Mouse (Mus musculus): Measurements from ENCODE around the gene Prickle4. TPM values are rescaled to one million over a fixed set of nuclear protein-coding genes. Genes with fewer than 3 reads are reported as not detected.
A peak's percentile ranks its signal among the peaks of the same experiment; 100 is the strongest.

Prickle4 gene
- polyA plus RNA-seq, 1 experiment from 2014 or later = 0.44 TPM

DNA sequence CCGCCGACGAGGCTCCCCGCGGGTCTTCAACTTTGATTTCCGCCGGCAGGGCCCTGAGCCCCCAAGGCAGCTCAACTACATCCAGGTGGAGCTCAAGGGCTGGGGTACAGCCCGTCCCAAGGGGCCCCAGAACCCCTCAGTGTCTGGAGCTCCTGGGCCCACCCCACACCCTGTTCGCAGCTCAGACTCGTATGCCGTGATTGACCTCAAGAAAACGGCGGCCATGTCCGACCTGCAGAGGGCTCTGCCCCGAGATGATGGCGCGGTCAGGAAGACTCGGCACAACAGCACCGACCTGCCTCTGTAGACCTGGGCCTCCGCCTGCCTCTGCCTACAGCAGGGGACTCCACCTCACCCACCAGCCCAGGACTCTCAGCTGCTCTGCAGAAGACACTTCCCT is 9.0 kb upstream of the Prickle4 start:
- H3K9ac ChIP-seq = no peak overlapping the region
- no peak overlapping the region for H3K4me2 ChIP-seq
- H3K27me3 ChIP-seq = peaks cover 9% of the 10 kb centered on the region
- 37% methylated on average over 20 of the region's 20 CpGs for WGBS
- H3K27ac ChIP-seq = no peak overlapping the region
- H3K4me1 ChIP-seq (replicated peaks) = peaks cover 18% of the 10 kb centered on the region
- H3K36me3 ChIP-seq = peaks cover 9% of the 10 kb centered on the region; the same call in 1 of the 2 replicates
- ATAC-seq (replicated peaks; ENCODE audit: insufficient number of reproducible peaks, insufficient read depth, low FRiP score, low read depth) = no peak
- no peaks in the 10 kb centered on the region for H3K9me3 ChIP-seq (replicated peaks)
- H3K4me3 ChIP-seq = no peak overlapping the region

DNA sequence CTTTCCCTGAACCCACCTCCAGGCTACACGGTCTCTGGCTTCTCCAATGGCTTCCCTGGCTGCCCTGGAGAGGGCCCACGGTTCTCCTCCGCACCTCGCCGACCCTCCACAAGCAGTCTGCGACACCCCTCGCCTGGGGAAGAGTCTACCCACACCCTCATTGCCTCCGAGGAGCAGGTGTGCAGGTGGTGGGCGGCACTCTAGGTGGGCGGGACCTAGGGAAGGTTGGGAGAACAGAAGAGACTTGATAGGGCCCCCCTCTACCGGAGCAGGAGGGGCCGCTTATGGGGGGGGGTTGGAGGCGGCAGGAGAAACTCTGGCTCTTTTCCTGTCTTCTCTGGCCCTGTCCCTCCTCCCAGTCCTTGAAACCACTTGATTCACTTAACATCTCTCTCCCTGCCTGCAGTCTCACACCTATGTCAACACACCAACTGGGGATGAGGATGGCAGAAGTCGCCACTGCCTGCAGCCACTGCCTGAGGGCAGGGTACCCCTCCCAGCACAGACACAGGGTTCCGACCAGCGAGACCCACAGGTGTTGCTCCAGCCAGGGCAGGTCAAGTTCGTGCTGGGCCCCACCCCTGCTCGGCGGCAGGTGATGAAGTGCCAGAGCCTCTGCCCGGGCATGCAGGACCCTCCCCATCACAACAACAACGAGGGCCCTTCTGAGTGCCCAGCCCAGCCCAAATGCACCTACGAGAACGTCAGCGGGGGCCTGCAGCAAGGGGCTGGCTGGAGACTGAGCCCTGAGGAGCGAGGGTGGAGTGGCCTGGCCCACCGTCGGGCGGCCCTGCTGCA is 8.2 kb upstream of the Prickle4 start:
- no peak for ATAC-seq (replicated peaks; ENCODE audit: insufficient number of reproducible peaks, insufficient read depth, low FRiP score, low read depth)
- H3K4me3 ChIP-seq = no peak overlapping the region
- no peak overlapping the region for H3K9ac ChIP-seq
- no peak overlapping the region for H3K27ac ChIP-seq
- WGBS = 39% methylated on average over 28 of the region's 28 CpGs
- peaks cover 18% of the 10 kb centered on the region for H3K4me1 ChIP-seq (replicated peaks)
- H3K27me3 ChIP-seq = peaks cover 9% of the 10 kb centered on the region
- H3K36me3 ChIP-seq = peaks cover 9% of the 10 kb centered on the region; the same call in 1 of the 2 replicates
- H3K4me2 ChIP-seq = no peak overlapping the region
- H3K9me3 ChIP-seq (replicated peaks) = no peaks in the 10 kb centered on the region

DNA sequence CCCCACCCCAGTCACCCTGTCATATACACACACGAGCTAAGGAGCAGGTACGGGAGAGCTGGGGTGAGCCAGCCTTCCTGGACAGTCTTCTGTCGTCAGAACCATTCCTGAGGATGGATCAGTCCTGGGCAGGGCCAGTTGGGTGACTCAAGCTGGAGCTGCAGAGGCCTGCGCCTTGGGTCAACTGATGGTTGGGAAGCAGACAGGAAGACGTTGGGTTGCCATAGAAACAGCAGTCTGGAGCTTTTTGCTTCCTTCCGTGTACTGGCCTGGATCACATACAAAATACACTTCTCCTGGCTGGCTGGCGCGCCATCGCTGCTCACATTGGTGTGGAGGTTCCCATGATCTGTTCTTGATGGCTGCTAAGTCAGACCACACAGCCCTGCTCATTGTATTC is 7.3 kb upstream of the Prickle4 start:
- no peak overlapping the region for H3K4me3 ChIP-seq
- 76% methylated on average over 9 of the region's 9 CpGs for WGBS
- no peak overlapping the region for H3K4me2 ChIP-seq
- H3K36me3 ChIP-seq = peaks cover 9% of the 10 kb centered on the region; the same call in 1 of the 2 replicates
- no peaks in the 10 kb centered on the region for H3K9me3 ChIP-seq (replicated peaks)
- no peak for ATAC-seq (replicated peaks; ENCODE audit: insufficient number of reproducible peaks, insufficient read depth, low FRiP score, low read depth)
- H3K9ac ChIP-seq = no peak overlapping the region
- peaks cover 9% of the 10 kb centered on the region for H3K27me3 ChIP-seq
- peaks cover 18% of the 10 kb centered on the region for H3K4me1 ChIP-seq (replicated peaks)
- no peak overlapping the region for H3K27ac ChIP-seq

DNA sequence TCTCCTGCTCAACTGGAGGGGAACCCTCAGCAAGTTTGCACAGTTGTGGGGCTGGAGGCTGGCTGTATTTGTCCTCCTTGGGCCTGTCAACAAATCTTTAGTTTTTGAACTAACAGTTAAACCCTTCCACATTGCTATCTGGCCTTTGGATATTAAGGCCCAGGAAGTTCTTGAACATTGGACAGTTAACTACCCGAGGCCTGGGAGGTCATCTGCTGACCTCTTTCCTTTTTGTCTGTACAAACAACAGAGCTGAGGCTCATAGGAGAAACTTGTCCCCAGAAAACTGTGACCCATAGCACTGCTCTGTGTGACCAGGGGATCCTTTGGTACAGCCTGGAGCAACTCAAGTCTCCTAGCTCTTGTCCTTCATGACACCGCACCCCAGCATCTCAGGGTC is 4.5 kb upstream of the Prickle4 start:
- no peak overlapping the region for H3K9ac ChIP-seq
- WGBS = 69% methylated on average over 2 of the region's 2 CpGs
- H3K9me3 ChIP-seq (replicated peaks) = no peaks in the 10 kb centered on the region
- no peak overlapping the region for H3K4me2 ChIP-seq
- H3K4me1 ChIP-seq (replicated peaks) = peaks cover 24% of the 10 kb centered on the region
- H3K36me3 ChIP-seq = peaks cover 9% of the 10 kb centered on the region; the same call in 1 of the 2 replicates
- H3K27me3 ChIP-seq = peaks cover 9% of the 10 kb centered on the region; the same call in 1 of the 2 replicates
- ATAC-seq (replicated peaks; ENCODE audit: insufficient number of reproducible peaks, insufficient read depth, low FRiP score, low read depth) = no peak
- no peak overlapping the region for H3K27ac ChIP-seq
- no peak overlapping the region for H3K4me3 ChIP-seq

DNA sequence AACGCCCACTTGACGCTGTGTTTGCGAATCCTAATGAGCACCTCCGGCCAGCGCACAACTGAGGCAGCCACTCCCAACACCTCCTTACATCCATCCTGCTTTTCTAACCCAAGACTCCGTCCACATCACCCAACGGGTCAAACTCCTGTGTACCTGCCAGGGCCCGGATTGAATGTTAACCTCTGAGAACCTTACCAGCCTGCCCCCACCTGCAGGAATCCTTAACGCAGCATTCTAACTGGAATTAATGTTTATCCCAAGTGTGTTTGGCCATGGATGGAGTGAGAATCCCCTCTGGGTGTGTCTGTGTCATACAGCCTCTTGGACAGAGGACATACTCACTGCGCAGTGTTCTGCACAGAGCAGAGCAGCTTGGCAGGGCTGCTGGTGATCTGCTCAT is 3.6 kb upstream of the Prickle4 start:
- Histone ChIP-seq H3K27me3 (peaks cover 6% of the 10 kb centered on the region; the same call in 1 of the 2 replicates), H3K9me3 (replicated peaks) (no peaks in the 10 kb centered on the region), H3K9ac (no peak overlapping the region), H3K4me2 (no peak overlapping the region), H3K4me3 (no peak overlapping the region), H3K4me1 (replicated peaks) (peaks cover 25% of the 10 kb centered on the region), H3K27ac (no peak overlapping the region), H3K36me3 (peaks cover under 1% of the 10 kb centered on the region; the same call in 1 of the 2 replicates)
- 88% methylated on average over 10 of the region's 10 CpGs for WGBS
- ATAC-seq (replicated peaks; ENCODE audit: insufficient number of reproducible peaks, insufficient read depth, low FRiP score, low read depth) = no peak

DNA sequence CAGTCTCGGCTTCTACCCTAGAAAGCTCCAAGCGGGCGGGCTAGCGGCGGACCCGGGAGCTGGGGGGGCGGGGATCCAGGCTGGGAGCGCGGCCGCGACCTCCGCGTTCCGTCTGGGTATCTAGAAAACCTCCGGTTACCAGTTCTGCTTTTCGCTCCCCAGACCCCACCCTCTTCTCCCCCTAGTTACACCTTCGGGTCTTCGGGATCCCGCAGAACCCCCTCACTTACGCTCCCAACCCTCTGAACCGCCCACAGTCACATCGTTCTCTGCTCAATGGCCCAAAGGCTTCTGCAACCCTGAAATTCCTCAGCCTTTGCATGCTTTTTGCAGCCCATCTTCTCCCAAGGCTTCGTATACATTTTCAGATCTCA is 788 bp upstream of the Prickle4 start:
- Histone ChIP-seq H3K4me3 (peak overlapping the region; percentile 83), H3K27me3 (peaks cover 2% of the 10 kb centered on the region; the same call in 1 of the 2 replicates), H3K36me3 (no peaks in the 10 kb centered on the region), H3K9ac (peak overlapping the region; percentile 81), H3K9me3 (replicated peaks) (no peaks in the 10 kb centered on the region), H3K4me1 (replicated peaks) (peaks cover 14% of the 10 kb centered on the region), H3K4me2 (peak overlapping the region; percentile 85), H3K27ac (peak overlapping the region; percentile 73)
- WGBS = 1% methylated on average over 18 of the region's 23 CpGs
- ATAC-seq (replicated peaks; ENCODE audit: insufficient number of reproducible peaks, insufficient read depth, low FRiP score, low read depth) = no peak

DNA sequence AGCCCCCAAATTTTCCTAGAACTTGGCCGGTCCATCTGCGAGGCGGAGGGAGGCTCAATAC is 264 bp downstream of the Prickle4 start, which contains the start of gene Gm21981:
Gene Gm21981 (minus strand): TSS at position 14 of the 61 bp plus-strand sequence.
- no peaks in the 10 kb centered on the region for H3K9me3 ChIP-seq (replicated peaks)
- H3K27me3 ChIP-seq = no peaks in the 10 kb centered on the region; the same call in 1 of the 2 replicates
- peak within 1 kb of the TSS; percentile 85 for H3K4me2 ChIP-seq
- 0% methylated on average over 3 of the region's 3 CpGs for WGBS
- no peak for ATAC-seq (replicated peaks; ENCODE audit: insufficient number of reproducible peaks, insufficient read depth, low FRiP score, low read depth)
- H3K9ac ChIP-seq = peak within 1 kb of the TSS; percentile 81
- peak within 1 kb of the TSS; percentile 73 for H3K27ac ChIP-seq
- H3K36me3 ChIP-seq = no peaks in the 10 kb centered on the region
- H3K4me3 ChIP-seq = peak within 1 kb of the TSS; percentile 83
- H3K4me1 ChIP-seq (replicated peaks) = peaks cover 20% of the 10 kb centered on the region

DNA sequence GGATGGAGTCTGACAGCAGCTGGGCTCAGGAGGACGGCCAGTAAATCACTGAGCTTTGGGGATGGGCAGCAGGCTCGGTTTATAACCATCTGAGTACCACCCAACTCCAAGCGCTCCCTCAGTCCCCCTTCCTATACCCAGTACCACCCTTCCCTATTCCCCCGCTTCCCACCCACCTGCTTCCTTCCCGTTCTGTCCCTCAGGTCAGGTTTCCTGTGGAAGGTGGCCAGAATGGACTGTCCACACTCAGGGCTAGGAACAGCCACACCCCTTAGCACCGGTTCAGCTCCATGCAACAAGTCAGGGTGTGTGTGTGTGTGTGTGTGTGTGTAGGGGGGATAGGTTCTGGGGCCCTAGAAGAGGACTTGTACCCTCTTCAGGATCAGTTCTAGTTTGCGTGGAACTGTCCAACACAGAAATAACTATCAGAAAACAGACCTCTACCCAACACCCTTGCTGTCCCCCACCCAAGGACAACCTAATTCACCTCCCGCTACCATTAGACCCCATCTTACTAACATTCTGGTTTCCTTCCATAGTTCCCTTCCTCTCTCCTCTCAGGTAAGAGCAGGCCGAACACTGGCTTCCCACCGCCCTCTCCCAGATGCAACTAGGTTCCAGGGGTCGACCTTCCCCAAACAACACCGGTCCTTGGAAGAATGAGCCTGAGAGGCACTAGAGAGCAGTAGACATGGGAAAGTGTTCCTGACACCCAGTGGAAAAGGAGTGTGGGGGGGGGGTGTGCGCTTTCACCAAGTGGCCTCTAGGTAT is 680 bp downstream of the Prickle4 start:
- Histone ChIP-seq H3K9ac (peak overlapping the region; percentile 81), H3K4me2 (peak overlapping the region; percentile 85), H3K36me3 (no peaks in the 10 kb centered on the region), H3K27ac (peak overlapping the region; percentile 73), H3K4me1 (replicated peaks) (peaks cover 22% of the 10 kb centered on the region), H3K27me3 (no peaks in the 10 kb centered on the region; the same call in 1 of the 2 replicates), H3K4me3 (peak overlapping the region; percentile 83), H3K9me3 (replicated peaks) (no peaks in the 10 kb centered on the region)
- 40% methylated on average over 13 of the region's 13 CpGs for WGBS
- ATAC-seq (replicated peaks; ENCODE audit: insufficient number of reproducible peaks, insufficient read depth, low FRiP score, low read depth) = no peak

DNA sequence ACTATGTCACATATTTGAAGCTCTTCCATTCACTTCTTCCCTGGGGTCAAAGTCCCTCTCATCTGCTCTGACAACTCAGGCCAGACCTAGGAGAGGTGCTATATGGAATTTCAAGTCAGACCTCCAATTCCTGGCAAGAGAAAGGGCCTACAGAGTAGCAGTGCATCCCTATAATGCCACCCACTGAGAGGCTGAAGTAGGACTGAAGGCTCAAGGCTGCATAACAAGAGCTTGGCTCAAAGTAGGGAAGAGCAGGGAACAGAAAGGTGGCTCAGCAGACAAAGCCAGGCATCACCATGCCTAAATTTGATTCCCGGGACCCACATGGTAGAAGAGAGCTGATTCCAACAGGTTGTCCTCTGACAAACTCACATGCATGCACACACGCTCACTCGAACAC is 2.9 kb downstream of the Prickle4 start:
- Histone ChIP-seq H3K4me3 (no peak overlapping the region), H3K27me3 (no peaks in the 10 kb centered on the region; the same call in 1 of the 2 replicates), H3K9me3 (replicated peaks) (no peaks in the 10 kb centered on the region), H3K4me2 (no peak overlapping the region), H3K27ac (no peak overlapping the region), H3K9ac (no peak overlapping the region), H3K4me1 (replicated peaks) (peaks cover 30% of the 10 kb centered on the region), H3K36me3 (no peaks in the 10 kb centered on the region)
- 85% methylated on average over 3 of the region's 3 CpGs for WGBS
- ATAC-seq (replicated peaks; ENCODE audit: insufficient number of reproducible peaks, insufficient read depth, low FRiP score, low read depth) = no peak

DNA sequence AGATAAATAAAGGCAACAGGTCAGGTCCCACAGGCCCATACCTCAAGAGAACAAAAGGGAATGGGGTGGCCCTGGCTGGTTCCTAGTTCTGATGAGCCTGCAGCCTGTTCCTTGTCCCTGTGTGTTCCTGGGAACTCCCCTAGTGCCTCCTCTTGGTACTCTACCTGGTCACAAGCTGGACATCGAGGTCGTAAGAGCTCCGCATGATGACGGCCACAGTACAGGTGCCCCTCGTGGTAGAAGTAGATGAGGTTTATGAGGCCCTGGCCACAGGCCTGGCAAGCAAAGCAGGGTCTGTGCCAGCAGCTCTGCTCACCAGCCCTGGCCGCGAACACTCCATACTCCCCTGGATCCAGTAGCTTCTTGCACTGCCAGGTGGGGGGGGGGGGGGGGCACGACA is 4.6 kb downstream of the Prickle4 start:
- Histone ChIP-seq H3K4me1 (replicated peaks) (peaks cover 25% of the 10 kb centered on the region), H3K4me3 (peak overlapping the region; percentile 79; the same call in 1 of the 2 replicates), H3K27me3 (no peaks in the 10 kb centered on the region; the same call in 1 of the 2 replicates), H3K36me3 (peaks cover 6% of the 10 kb centered on the region), H3K9ac (no peak overlapping the region), H3K9me3 (replicated peaks) (no peaks in the 10 kb centered on the region), H3K27ac (no peak overlapping the region), H3K4me2 (peak overlapping the region; percentile 97; the same call in 1 of the 2 replicates)
- ATAC-seq (replicated peaks; ENCODE audit: insufficient number of reproducible peaks, insufficient read depth, low FRiP score, low read depth) = no peak
- 81% methylated on average over 8 of the region's 8 CpGs for WGBS

DNA sequence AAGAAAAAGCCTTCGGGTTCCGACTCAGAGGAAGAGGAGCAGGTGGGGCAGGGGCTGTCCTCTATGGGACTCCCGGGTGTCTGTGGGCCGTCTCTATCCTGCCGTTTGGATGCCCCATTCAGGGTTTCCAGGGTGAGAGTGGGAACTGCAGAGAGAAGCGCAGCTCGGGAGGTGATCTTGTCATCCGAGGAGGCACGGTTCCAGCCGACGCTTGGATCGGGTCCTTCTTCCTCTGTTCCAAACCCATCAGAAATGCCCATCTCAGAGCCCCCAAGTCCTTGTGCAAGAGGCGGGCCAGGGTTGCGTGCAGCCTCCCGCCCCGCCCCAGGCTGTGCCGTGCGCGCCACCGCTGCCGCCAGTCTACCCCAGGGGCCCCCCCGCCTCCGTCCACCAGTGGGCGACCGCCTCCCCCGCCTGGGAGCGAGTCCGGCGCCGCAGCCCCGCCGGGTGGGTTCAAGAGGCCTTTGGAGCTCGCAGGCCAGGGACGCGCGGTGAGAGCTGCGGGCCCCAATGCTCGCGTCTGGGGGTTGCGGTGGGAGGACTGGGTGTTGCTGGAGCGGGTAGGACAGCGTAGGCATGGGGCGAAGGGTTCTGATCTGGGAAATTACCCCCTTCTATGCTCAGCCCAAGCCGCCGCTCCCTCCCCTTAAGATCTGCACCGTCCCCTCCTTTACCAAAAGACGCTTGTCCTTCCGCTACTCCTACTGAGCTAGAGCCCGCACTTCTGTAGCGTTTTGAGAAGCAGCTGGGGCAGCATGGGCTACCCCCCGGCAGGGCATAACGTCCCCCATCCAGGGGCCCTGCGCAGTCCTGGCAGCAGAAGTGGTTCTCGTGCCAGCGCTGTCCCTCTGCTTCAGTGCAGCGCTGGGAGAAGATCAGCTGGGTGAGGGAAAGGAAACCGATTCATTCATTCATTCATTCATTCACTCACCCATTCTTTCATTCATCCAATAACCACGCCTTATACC is 5.6 kb downstream of the Prickle4 start, which contains the start of gene Frs3:
Gene Frs3 (plus strand): TSS at position 423 of the 968 bp plus-strand sequence.
- Histone ChIP-seq H3K9ac (peak within 1 kb of the TSS; percentile 79), H3K4me2 (peak within 1 kb of the TSS; percentile 97), H3K4me1 (replicated peaks) (peaks cover 20% of the 10 kb centered on the region), H3K27ac (peak within 1 kb of the TSS; percentile 81), H3K4me3 (peak within 1 kb of the TSS; percentile 79), H3K9me3 (replicated peaks) (no peaks in the 10 kb centered on the region), H3K36me3 (peaks cover 15% of the 10 kb centered on the region), H3K27me3 (no peaks in the 10 kb centered on the region; the same call in 1 of the 2 replicates)
- ATAC-seq (replicated peaks; ENCODE audit: insufficient number of reproducible peaks, insufficient read depth, low FRiP score, low read depth) = peak; percentile 68
- 2% methylated on average over 58 of the region's 58 CpGs for WGBS

Data from heart, embryonic 15.5 days (tissue).